Mouse (Mus musculus): ENCODE results near the gene Snn. TPM values are rescaled to one million over a fixed set of nuclear protein-coding genes. Genes with fewer than 3 reads are reported as not detected.
A peak's percentile ranks its signal among the peaks of the same experiment; 100 is the strongest.

The Snn gene
- total and polyA plus RNA-seq, 3 experiments: 0.73 to 2.4 TPM; not detected in 1

GRCm38 (mm10) chr16:11064742-11065141, 4.0 kb downstream of the Snn start:
- peaks cover 0 to 14% of the 10 kb centered on the region in 2 experiments; a peak in 3 of 4 replicates for H3K4me1 ChIP-seq (ENCODE audit: control insufficient read depth in 1 of 2, insufficient read depth in 2 of 2, low read length in 2 of 2)
- no peaks in the 10 kb centered on the region for H3K79me2 ChIP-seq (ENCODE audit: control insufficient read depth, insufficient read depth, low read length, poor library complexity)
- H3K9me3 ChIP-seq (replicated peaks; ENCODE audit: insufficient read depth, low read length): no peaks in the 10 kb centered on the region
- no peak for TF ChIP-seq ETS1 (IDR thresholded peaks at IDR 0.05; ENCODE audit: low read depth, low read length)
- peak; percentile 75 for TF ChIP-seq ZKSCAN1 (IDR thresholded peaks at IDR 0.05; ENCODE audit: low read depth, low read length)
- TF ChIP-seq KAT2A (conservative IDR thresholded peaks at IDR 0.05; ENCODE audit: low read depth, low read length): no peak
- TF ChIP-seq CHD2 (IDR thresholded peaks at IDR 0.05; ENCODE audit: low read length): no peak
- no peak for TF ChIP-seq MYC (IDR thresholded peaks at IDR 0.05; ENCODE audit: low read depth, low read length)
- no peak for TF ChIP-seq ZMIZ1 (IDR thresholded peaks at IDR 0.05; ENCODE audit: low read depth, low read length)
- TF ChIP-seq SMC3 (IDR thresholded peaks at IDR 0.05; ENCODE audit: low read depth, low read length): no peak
- H3K4me3 ChIP-seq (ENCODE audit: control insufficient read depth in 1 of 2, insufficient read depth in 1 of 2, low read depth in 2 of 2, low read length in 2 of 2): no peak overlapping the region
- H3K27ac ChIP-seq (ENCODE audit: control insufficient read depth, low read depth, low read length): no peak overlapping the region
- peaks cover 0 to 10% of the 10 kb centered on the region in 2 experiments; a peak in 1 of 4 replicates for H3K36me3 ChIP-seq (ENCODE audit: control insufficient read depth in 1 of 2, insufficient read depth in 2 of 2, low read length in 2 of 2)
- H3K27me3 ChIP-seq (ENCODE audit: control insufficient read depth in 1 of 2, insufficient read depth in 2 of 2, low read length in 2 of 2): peaks cover 0 to 2% of the 10 kb centered on the region in 2 experiments; a peak in 1 of 4 replicates
- no peak for DNase-seq (ENCODE audit: low read depth, low spot score)
- no peak overlapping the region for H3K9ac ChIP-seq (ENCODE audit: control insufficient read depth, low read depth, low read length, poor library complexity, severe bottlenecking)

GRCm38 (mm10) chr16:11065431-11065830, 4.7 kb downstream of the Snn start:
- Histone ChIP-seq H3K36me3 (ENCODE audit: control insufficient read depth in 1 of 2, insufficient read depth in 2 of 2, low read length in 2 of 2) (peaks cover 0 to 10% of the 10 kb centered on the region in 2 experiments; a peak in 1 of 4 replicates), H3K79me2 (ENCODE audit: control insufficient read depth, insufficient read depth, low read length, poor library complexity) (no peaks in the 10 kb centered on the region), H3K9me3 (replicated peaks; ENCODE audit: insufficient read depth, low read length) (no peaks in the 10 kb centered on the region), H3K4me3 (ENCODE audit: control insufficient read depth in 1 of 2, insufficient read depth in 1 of 2, low read depth in 2 of 2, low read length in 2 of 2) (peak overlapping the region in 1 of 2 experiments; percentile 34; a peak in 1 of 4 replicates), H3K4me1 (ENCODE audit: control insufficient read depth in 1 of 2, insufficient read depth in 2 of 2, low read length in 2 of 2) (peaks cover 0 to 14% of the 10 kb centered on the region in 2 experiments; a peak in 3 of 4 replicates), H3K27ac (ENCODE audit: control insufficient read depth, low read depth, low read length) (no peak overlapping the region), H3K27me3 (ENCODE audit: control insufficient read depth in 1 of 2, insufficient read depth in 2 of 2, low read length in 2 of 2) (peaks cover 0 to 2% of the 10 kb centered on the region in 2 experiments; a peak in 1 of 4 replicates), H3K9ac (ENCODE audit: control insufficient read depth, low read depth, low read length, poor library complexity, severe bottlenecking) (no peak overlapping the region)
- no peak for DNase-seq (ENCODE audit: low read depth, low spot score)
- TF ChIP-seq MAZ (IDR thresholded peaks at IDR 0.05; ENCODE audit: low read depth, low read length): no peak
- TF ChIP-seq ZNF384 (IDR thresholded peaks at IDR 0.05; ENCODE audit: low read depth, low read length): no peak
- no peak for TF ChIP-seq MXI1 (IDR thresholded peaks at IDR 0.05; ENCODE audit: low read depth, low read length)
- TF ChIP-seq EP300 (IDR thresholded peaks at IDR 0.05; ENCODE audit: low read depth in 1 of 2, low read length in 2 of 2): no peak
- no peak for TF ChIP-seq USF1 (IDR thresholded peaks at IDR 0.05; ENCODE audit: low read depth, low read length)

- H3K4me3 ChIP-seq (ENCODE audit: control insufficient read depth in 1 of 2, insufficient read depth in 1 of 2, low read depth in 2 of 2, low read length in 2 of 2): peak within 1 kb of the TSS; percentile 74 to 84
- no peaks in the 10 kb centered on the region for H3K27me3 ChIP-seq (ENCODE audit: control insufficient read depth in 1 of 2, insufficient read depth in 2 of 2, low read length in 2 of 2)
- peaks cover 0 to 10% of the 10 kb centered on the region in 2 experiments; a peak in 1 of 4 replicates for H3K36me3 ChIP-seq (ENCODE audit: control insufficient read depth in 1 of 2, insufficient read depth in 2 of 2, low read length in 2 of 2)
- DNase-seq (ENCODE audit: low read depth, low spot score): peak; percentile 94
- H3K9ac ChIP-seq (ENCODE audit: control insufficient read depth, low read depth, low read length, poor library complexity, severe bottlenecking): peak within 1 kb of the TSS; percentile 67
- H3K9me3 ChIP-seq (replicated peaks; ENCODE audit: insufficient read depth, low read length): no peaks in the 10 kb centered on the region
- H3K27ac ChIP-seq (ENCODE audit: control insufficient read depth, low read depth, low read length): no peak within 1 kb of the TSS
- H3K79me2 ChIP-seq (ENCODE audit: control insufficient read depth, insufficient read depth, low read length, poor library complexity): no peaks in the 10 kb centered on the region
- H3K4me1 ChIP-seq (ENCODE audit: control insufficient read depth in 1 of 2, insufficient read depth in 2 of 2, low read length in 2 of 2): peaks cover 0 to 14% of the 10 kb centered on the region in 2 experiments; a peak in 3 of 4 replicates
- TF ChIP-seq SMC3 (IDR thresholded peaks at IDR 0.05; ENCODE audit: low read depth, low read length) (no peak), MYB (IDR thresholded peaks at IDR 0.05; ENCODE audit: low read depth, low read length) (no peak), MAX (IDR thresholded peaks at IDR 0.05; ENCODE audit: low read length) (peak; percentile 85), BHLHE40 (IDR thresholded peaks at IDR 0.05; ENCODE audit: borderline replicate concordance, low read depth, low read length) (peak; percentile 93), SIN3A (IDR thresholded peaks at IDR 0.05; ENCODE audit: low read length) (0 out of 2 replicates have a peak, but pooled peaks have one; percentile 26), MEF2A (IDR thresholded peaks at IDR 0.05; ENCODE audit: extremely low read depth, insufficient replicate concordance, low read depth, low read length, poor library complexity, severe bottlenecking) (no peak), NRF1 (IDR thresholded peaks at IDR 0.05; ENCODE audit: insufficient read depth, low read depth, low read length, poor library complexity, severe bottlenecking) (0 out of 2 replicates have a peak, but pooled peaks have one; percentile 28), USF2 (IDR thresholded peaks at IDR 0.05; ENCODE audit: borderline replicate concordance in 1 of 2, insufficient read depth in 1 of 2, low read depth in 1 of 2, low read length in 2 of 2) (peak; percentile 15 to 63; a peak in 1 of 4 replicates), HCFC1 (IDR thresholded peaks at IDR 0.05; ENCODE audit: low read depth, low read length) (0 out of 2 replicates have a peak, but pooled peaks have one; percentile 31), GATA1 (IDR thresholded peaks at IDR 0.05; ENCODE audit: low read depth, low read length) (no peak), CHD1 (IDR thresholded peaks at IDR 0.05; ENCODE audit: low read depth, low read length) (no peak), TAL1 (IDR thresholded peaks at IDR 0.05; ENCODE audit: low read length) (no peak)
Measured at GRCm38 (mm10) chr16:11066029-11066832, 5.5 kb downstream of the Snn start, which contains the start of gene Litaf. Gene Litaf, minus strand, starts transcription at chr16:11066157.
